Mouse (Mus musculus) lung, embryonic 14.5 days (tissue): ENCODE data around the gene Triobp. TPM values are rescaled to one million over a fixed set of nuclear protein-coding genes. Genes with fewer than 3 reads are reported as not detected.

ENCODE experiments used
- ATAC-seq: fragments of 200-750 bp; cut with Nextera tagmentation; 2 replicates; pipeline ENCODE4 v1.8.0; 2017; ENCODE audit warnings: mild to moderate bottlenecking, moderate TSS enrichment, moderate library complexity; ENCODE audit not compliant: insufficient read depth
- DNase-seq: peaks from one replicate; pipeline ENCODE4 v3.0.0-alpha.2; 2015
- H3K27ac ChIP-seq: fragments of 300-500 bp; sonication (generic); 2 replicates; pipeline ENCODE4 v1.5.1; 2014; ENCODE audit warnings: low read depth, mild to moderate bottlenecking, moderate library complexity
- H3K27me3 ChIP-seq: fragments of 300-500 bp; sonication (generic); 2 replicates; pipeline ENCODE4 v1.6.1; 2014; ENCODE audit warnings: low read length, control low read depth; ENCODE audit not compliant: insufficient read depth
- H3K36me3 ChIP-seq: fragments of 300-500 bp; sonication (generic); 2 replicates; pipeline ENCODE4 v1.6.1; 2014; ENCODE audit warnings: control low read depth; ENCODE audit not compliant: insufficient read depth
- H3K4me1 ChIP-seq: fragments of 300-500 bp; sonication (generic); 2 replicates; pipeline ENCODE4 v1.6.1; 2014; ENCODE audit warnings: antibody characterized with exemption, control low read depth; ENCODE audit not compliant: insufficient read depth
- H3K4me2 ChIP-seq: fragments of 300-500 bp; sonication (generic); 2 replicates; pipeline ENCODE4 v1.6.1; 2014; ENCODE audit warnings: mild to moderate bottlenecking
- H3K4me3 ChIP-seq: fragments of 300-500 bp; sonication (generic); 2 replicates; pipeline ENCODE4 v1.5.1; 2014; ENCODE audit warnings: low read depth, low read length
- H3K9ac ChIP-seq: fragments of 300-500 bp; sonication (generic); 2 replicates; pipeline ENCODE4 v1.6.1; 2014
- H3K9me3 ChIP-seq: fragments of 300-500 bp; sonication (generic); 2 replicates; pipeline ENCODE4 v1.6.1; 2016; ENCODE audit warnings: low read depth, low read length, control low read depth
- CTCF ChIP-seq: IDR thresholded peaks from 2 replicates; pipeline ENCODE4 v1.5.1; 2016; ENCODE audit warnings: antibody characterized with exemption, low read depth
- WGBS: fragments of 180-500 bp; shearing (Covaris S2); extraction: QIAGEN DNeasy Blood & Tissue Kit; methylation state at CpG from one replicate; pipeline ENCODE4 v1.1.7; 2014; 5-methylcytosine and 5-hydroxymethylcytosine counted together
- polyA plus RNA-seq: library from polyadenylated mRNA; unstranded; fragments of >200 nt; fragmentation: Nextera tagmentation; extraction: Ambion mirVana; gene quantifications from 2 replicates; pipeline ENCODE4 v1.2.1, GENCODE M21; 2014

Triobp gene
- polyA plus RNA-seq, 1 experiment from 2014 or later: 49.2 TPM

GRCm38 (mm10) chr15:79022671-79023230 lies 75.2 kb downstream of the Triobp start:
- Histone ChIP-seq H3K4me2 (no peak overlapping the region), H3K4me1 (peaks cover 19% of the 10 kb centered on the region; the same call in 1 of the 2 replicates), H3K27me3 (no peaks in the 10 kb centered on the region), H3K9me3 (no peaks in the 10 kb centered on the region), H3K4me3 (no peak overlapping the region), H3K27ac (no peak overlapping the region), H3K9ac (no peak overlapping the region), H3K36me3 (no peaks in the 10 kb centered on the region)
- WGBS: 39% methylated on average over 10 of the region's 10 CpGs
- no peak for TF ChIP-seq CTCF
- DNase-seq (peak; percentile 39), ATAC-seq (no peak)

- no peak for TF ChIP-seq CTCF
- Histone ChIP-seq H3K4me2 (no peak overlapping the region), H3K27ac (no peak overlapping the region), H3K27me3 (no peaks in the 10 kb centered on the region), H3K9ac (no peak overlapping the region), H3K4me3 (no peak overlapping the region), H3K9me3 (no peaks in the 10 kb centered on the region), H3K4me1 (peaks cover 19% of the 10 kb centered on the region; the same call in 1 of the 2 replicates), H3K36me3 (no peaks in the 10 kb centered on the region)
- ATAC-seq (no peak), DNase-seq (no peak)
- WGBS: 35% methylated on average over 1 of the region's 1 CpGs
Observed at GRCm38 (mm10) chr15:79023366-79023765, 75.8 kb downstream of the Triobp start.

DNA sequence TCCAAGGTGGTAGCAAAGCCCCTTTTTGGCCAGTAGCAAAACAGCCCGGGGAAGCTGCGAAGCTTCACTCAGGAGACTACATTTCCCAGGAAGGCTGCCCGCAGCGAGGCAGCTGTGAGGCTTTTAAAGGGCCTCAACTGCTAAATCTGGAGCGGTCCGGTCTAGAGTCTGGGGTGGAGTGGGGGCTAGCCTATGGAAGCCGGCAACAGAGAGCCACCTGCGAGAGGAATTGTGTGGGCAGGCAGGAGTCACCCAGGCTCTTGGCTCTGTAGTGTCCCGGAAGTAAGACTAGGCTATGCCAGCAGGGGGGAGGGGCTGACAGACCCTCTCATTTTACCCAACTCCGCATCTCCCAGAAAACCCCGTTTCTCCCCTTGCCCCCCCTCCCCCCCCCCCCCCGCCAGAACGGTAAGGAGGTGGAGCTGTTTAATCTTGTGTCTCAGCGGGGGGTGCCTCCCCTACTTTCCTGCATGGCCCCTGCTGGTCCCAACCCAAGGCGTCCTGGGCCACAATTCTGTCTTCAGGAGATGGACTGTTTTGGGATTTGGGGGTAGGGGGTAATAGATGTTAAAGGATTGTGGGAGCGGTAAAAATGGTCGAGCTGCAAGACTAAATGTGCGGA lies 78.3 kb downstream of the Triobp start:
- TF ChIP-seq CTCF: no peak
- Histone ChIP-seq H3K4me1 (peaks cover 19% of the 10 kb centered on the region; the same call in 1 of the 2 replicates), H3K4me3 (no peak overlapping the region), H3K9ac (peak overlapping the region; percentile 11; the same call in 1 of the 2 replicates), H3K27me3 (no peaks in the 10 kb centered on the region), H3K9me3 (no peaks in the 10 kb centered on the region), H3K4me2 (peak overlapping the region; percentile 43), H3K36me3 (no peaks in the 10 kb centered on the region), H3K27ac (no peak overlapping the region)
- ATAC-seq (no peak), DNase-seq (peak; percentile 32)
- WGBS: 13% methylated on average over 17 of the region's 18 CpGs

DNA sequence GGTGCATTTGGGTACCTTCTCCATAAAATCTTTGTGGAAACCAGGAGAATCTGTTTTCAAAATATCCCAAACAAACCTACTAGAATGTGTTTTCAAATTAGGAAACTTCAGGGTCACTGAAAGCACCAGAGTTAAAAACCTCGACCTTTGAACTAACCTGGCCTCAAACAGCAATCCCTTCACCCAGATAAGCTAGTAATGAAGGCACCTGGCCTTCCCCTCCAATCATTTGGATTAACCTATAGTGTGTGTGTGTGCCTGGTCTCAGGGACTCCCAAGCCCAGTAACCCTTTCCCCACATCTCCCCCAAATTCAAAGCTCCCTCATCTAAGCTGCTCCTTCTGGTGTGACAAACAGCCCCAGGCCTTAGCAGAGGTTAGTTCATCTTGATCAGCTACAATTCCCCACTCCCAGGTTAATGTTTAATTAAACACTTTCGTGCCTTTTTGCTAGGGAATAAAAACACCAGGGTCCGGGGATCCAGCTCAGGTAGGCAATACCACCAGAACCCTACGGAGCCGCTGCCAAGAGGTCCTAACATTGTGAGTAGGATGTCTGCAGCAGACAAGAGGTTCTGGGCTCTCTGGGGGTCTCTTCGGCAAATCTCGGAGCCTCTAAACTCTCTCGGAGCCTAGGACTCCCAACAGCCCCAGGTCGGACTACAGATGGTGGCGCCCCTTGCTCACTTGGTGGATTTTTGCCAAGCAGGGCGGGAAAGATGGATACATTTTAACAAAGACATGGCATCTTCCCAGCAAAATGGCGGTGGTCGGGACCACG lies 79.2 kb downstream of the Triobp start:
- TF ChIP-seq CTCF: no peak
- H3K4me2 ChIP-seq: peak overlapping the region; percentile 97
- peak overlapping the region; percentile 78 for H3K4me3 ChIP-seq
- H3K36me3 ChIP-seq: no peaks in the 10 kb centered on the region
- H3K4me1 ChIP-seq: peaks cover 22% of the 10 kb centered on the region; the same call in 1 of the 2 replicates
- H3K27me3 ChIP-seq: no peaks in the 10 kb centered on the region
- DNase-seq (peak; percentile 69), ATAC-seq (no peak)
- no peak overlapping the region; the same call in 1 of the 2 replicates for H3K27ac ChIP-seq
- 46% methylated on average over 14 of the region's 14 CpGs for WGBS
- peak overlapping the region; percentile 100 for H3K9ac ChIP-seq
- H3K9me3 ChIP-seq: no peaks in the 10 kb centered on the region

DNA sequence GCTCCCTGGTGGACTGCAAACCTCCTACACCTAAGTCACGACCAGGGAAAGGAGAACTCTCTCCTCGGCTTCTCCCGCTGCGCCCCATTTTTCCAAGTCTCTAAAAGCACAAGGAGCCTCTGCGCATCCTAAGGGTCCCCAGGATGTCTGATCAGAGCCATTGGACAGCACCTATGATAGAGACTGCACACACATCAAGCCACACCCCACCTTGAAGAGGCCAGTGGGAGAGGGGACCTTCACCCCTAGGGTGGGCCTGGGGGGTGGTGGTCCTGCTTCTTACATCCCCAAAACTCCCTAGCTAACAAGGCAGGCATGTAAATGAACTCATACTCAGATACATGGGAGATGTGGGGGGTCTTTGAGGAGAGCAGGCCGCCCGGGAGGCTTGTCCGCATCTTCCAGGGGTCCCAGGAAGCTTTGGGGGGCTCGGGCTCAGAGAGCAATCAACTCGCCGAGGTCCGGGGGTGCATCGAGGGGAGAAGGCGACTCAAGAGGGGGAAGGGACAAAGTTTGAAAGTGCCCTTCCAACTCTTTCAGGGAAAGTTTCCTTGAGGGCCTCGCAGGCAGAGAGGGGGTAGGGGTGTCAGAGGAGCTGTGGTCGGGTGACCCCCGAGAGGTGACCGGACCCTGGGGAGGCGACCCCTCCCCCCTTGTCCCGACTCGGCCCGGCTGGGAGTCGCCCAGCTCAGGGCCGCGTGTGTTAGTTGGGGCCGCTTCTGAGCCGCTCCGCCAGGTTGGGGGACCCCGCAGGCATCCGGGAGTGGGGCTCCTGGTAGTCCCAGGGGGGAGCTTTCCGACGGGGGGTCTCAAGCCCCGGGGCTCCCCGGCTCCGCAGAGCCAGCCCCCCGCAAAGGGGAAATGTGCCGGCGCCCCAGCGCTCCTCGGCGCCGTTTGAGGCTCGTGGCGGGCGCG lies 80.0 kb downstream of the Triobp start:
- peak overlapping the region; percentile 78 for H3K4me3 ChIP-seq
- peak overlapping the region; percentile 97 for H3K4me2 ChIP-seq
- H3K27me3 ChIP-seq: no peaks in the 10 kb centered on the region
- DNase-seq (peak; percentile 48), ATAC-seq (no peak)
- no peaks in the 10 kb centered on the region for H3K36me3 ChIP-seq
- WGBS: 5% methylated on average over 45 of the region's 46 CpGs
- no peaks in the 10 kb centered on the region for H3K9me3 ChIP-seq
- peaks cover 21% of the 10 kb centered on the region; the same call in 1 of the 2 replicates for H3K4me1 ChIP-seq
- peak overlapping the region; percentile 100 for H3K9ac ChIP-seq
- TF ChIP-seq CTCF: no peak
- H3K27ac ChIP-seq: peak overlapping the region; percentile 99

GRCm38 (mm10) chr15:79028237-79028738 lies 80.8 kb downstream of the Triobp start, which contains the start of gene H1f0:
Gene H1f0 (plus strand): TSS chr15:79028450.
- DNase-seq: peak; percentile 96
- Histone ChIP-seq H3K27me3 (no peaks in the 10 kb centered on the region), H3K36me3 (no peaks in the 10 kb centered on the region), H3K9me3 (no peaks in the 10 kb centered on the region), H3K4me3 (peak within 1 kb of the TSS; percentile 78), H3K27ac (peak within 1 kb of the TSS; percentile 99), H3K4me1 (peaks cover 16% of the 10 kb centered on the region; the same call in 1 of the 2 replicates), H3K9ac (peak within 1 kb of the TSS; percentile 100), H3K4me2 (peak within 1 kb of the TSS; percentile 97)
- under 1% methylated on average over 58 of the region's 58 CpGs for WGBS
- ATAC-seq: peak; percentile 81
- TF ChIP-seq CTCF: no peak
